Mouse (Mus musculus) heart, embryonic 16.5 days (tissue): ENCODE results near the gene Bmp5. TPM values are rescaled to one million over a fixed set of nuclear protein-coding genes. Genes with fewer than 3 reads are reported as not detected.

Source experiments
- ATAC-seq: fragments of 200-750 bp; cut with Nextera tagmentation; replicated peaks from 2 replicates; pipeline ENCODE4 v1.8.0; 2017; ENCODE audit warnings: moderate number of reproducible peaks; ENCODE audit not compliant: insufficient read depth, low FRiP score; ENCODE audit errors: extremely low read depth
- H3K27ac ChIP-seq: fragments of 300-500 bp; sonication (generic); 2 replicates; pipeline ENCODE4 v1.5.1; 2014; ENCODE audit warnings: mild to moderate bottlenecking, low read length, control low read depth, moderate library complexity
- H3K27me3 ChIP-seq: fragments of 300-500 bp; sonication (generic); 2 replicates; pipeline ENCODE4 v1.6.1; 2014; ENCODE audit warnings: low read length, mixed read lengths; ENCODE audit not compliant: control insufficient read depth, insufficient read depth
- H3K36me3 ChIP-seq: fragments of 300-500 bp; sonication (generic); 2 replicates; pipeline ENCODE4 v1.6.1; 2014; ENCODE audit not compliant: control insufficient read depth, insufficient read depth
- H3K4me1 ChIP-seq: fragments of 300-500 bp; sonication (generic); 2 replicates; pipeline ENCODE4 v1.6.1; 2014; ENCODE audit warnings: low read length, mixed read lengths; ENCODE audit not compliant: control insufficient read depth, insufficient read depth
- H3K4me2 ChIP-seq: fragments of 300-500 bp; sonication (generic); 2 replicates; pipeline ENCODE4 v1.6.1; 2014; ENCODE audit warnings: low read depth, mild to moderate bottlenecking, control low read depth, low read length
- H3K4me3 ChIP-seq: fragments of 300-500 bp; sonication (generic); 2 replicates; pipeline ENCODE4 v1.5.1; 2014; ENCODE audit warnings: mild to moderate bottlenecking, control low read depth, low read length
- H3K9ac ChIP-seq: fragments of 300-500 bp; sonication (generic); 2 replicates; pipeline ENCODE4 v1.6.1; 2014; ENCODE audit warnings: low read length, control low read depth
- H3K9me3 ChIP-seq: fragments of 300-500 bp; sonication (generic); replicated peaks from 2 replicates; pipeline ENCODE4 v1.6.1; 2016; ENCODE audit warnings: low read length; ENCODE audit not compliant: control insufficient read depth
- WGBS: fragments of 180-500 bp; shearing (Covaris S2); extraction: QIAGEN DNeasy Blood & Tissue Kit; methylation state at CpG from one replicate; pipeline ENCODE4 v1.1.7; 2014; 5-methylcytosine and 5-hydroxymethylcytosine counted together
- polyA plus RNA-seq: library from polyadenylated mRNA; unstranded; fragments of >200 nt; fragmentation: Nextera tagmentation; extraction: Ambion mirVana; gene quantifications from 2 replicates; pipeline ENCODE4 v1.2.1, GENCODE M21; 2015

Gene Bmp5
- polyA plus RNA-seq = 5.3 and 7.1 TPM in 2 replicates

GRCm38 (mm10) chr9:75775129-75775845 lies at the start of gene Bmp5:
TSS of gene Bmp5 (plus strand) at chr9:75775364.
- 20% methylated on average over 7 of the region's 7 CpGs for WGBS
- peak within 1 kb of the TSS; percentile 70 for H3K9ac ChIP-seq
- no peak for ATAC-seq
- H3K4me2 ChIP-seq = peak within 1 kb of the TSS; percentile 56
- no peaks in the 10 kb centered on the region for H3K9me3 ChIP-seq
- no peaks in the 10 kb centered on the region for H3K36me3 ChIP-seq
- no peaks in the 10 kb centered on the region for H3K27me3 ChIP-seq
- peak within 1 kb of the TSS; percentile 74 for H3K27ac ChIP-seq
- H3K4me3 ChIP-seq = peak within 1 kb of the TSS; percentile 53
- no peaks in the 10 kb centered on the region; the same call in 1 of the 2 replicates for H3K4me1 ChIP-seq

DNA sequence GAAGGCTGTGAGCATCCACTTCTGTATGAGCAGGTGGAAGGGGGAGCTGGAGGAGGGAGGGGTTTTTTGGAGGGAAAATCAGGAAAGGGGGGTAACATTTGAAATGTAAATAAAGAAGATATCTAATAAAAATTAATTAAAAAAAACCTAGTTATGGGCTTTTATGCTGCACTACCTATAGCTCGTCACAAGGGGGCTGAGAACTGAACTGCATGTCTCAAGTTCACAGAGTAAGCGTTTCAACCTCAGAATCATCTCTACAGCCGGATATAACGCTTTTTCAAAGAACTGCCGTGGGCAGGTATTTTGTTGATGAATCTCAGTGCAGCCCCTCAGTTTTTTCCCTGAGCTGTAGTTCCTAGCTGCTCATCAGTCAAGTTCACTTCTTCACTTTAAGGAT lies 15.1 kb upstream of the Bmp5 start:
- no peak for ATAC-seq
- H3K27me3 ChIP-seq = no peaks in the 10 kb centered on the region
- H3K4me3 ChIP-seq = no peak overlapping the region
- no peak overlapping the region for H3K4me2 ChIP-seq
- no peaks in the 10 kb centered on the region for H3K9me3 ChIP-seq
- WGBS = 23% methylated on average over 5 of the region's 5 CpGs
- H3K4me1 ChIP-seq = no peaks in the 10 kb centered on the region
- H3K36me3 ChIP-seq = no peaks in the 10 kb centered on the region
- H3K27ac ChIP-seq = no peak overlapping the region
- H3K9ac ChIP-seq = no peak overlapping the region

DNA sequence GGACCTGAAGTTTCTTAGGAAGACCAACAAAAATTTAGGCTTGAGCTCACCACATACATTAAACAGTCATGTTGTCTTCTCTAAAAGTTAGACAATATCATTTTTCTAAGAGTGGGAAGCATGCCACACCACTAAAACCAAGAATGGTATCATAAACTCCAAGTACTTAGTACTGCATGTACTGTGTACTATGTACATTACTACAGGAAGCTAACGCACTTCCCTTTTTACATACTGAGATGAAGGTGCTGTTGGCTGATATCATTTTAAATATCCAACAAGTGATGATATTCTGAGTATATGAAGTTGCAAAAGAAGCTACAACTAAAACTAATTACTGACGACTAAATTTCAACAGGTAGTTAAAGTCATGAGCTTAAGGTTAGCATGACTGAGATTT lies 13.6 kb upstream of the Bmp5 start:
- 81% methylated on average over 2 of the region's 2 CpGs for WGBS
- Histone ChIP-seq H3K4me2 (no peak overlapping the region), H3K4me1 (peaks cover 1% of the 10 kb centered on the region; the same call in 1 of the 2 replicates)

GRCm38 (mm10) chr9:75762487-75762886 lies 12.7 kb upstream of the Bmp5 start:
- ATAC-seq = no peak

More for the DNA sequence above, 13.6 kb upstream of the Bmp5 start:
- Histone ChIP-seq H3K4me3 (no peak overlapping the region), H3K9me3 (no peaks in the 10 kb centered on the region), H3K36me3 (no peaks in the 10 kb centered on the region), H3K27me3 (no peaks in the 10 kb centered on the region), H3K9ac (no peak overlapping the region), H3K27ac (no peak overlapping the region)
- ATAC-seq = no peak

DNA sequence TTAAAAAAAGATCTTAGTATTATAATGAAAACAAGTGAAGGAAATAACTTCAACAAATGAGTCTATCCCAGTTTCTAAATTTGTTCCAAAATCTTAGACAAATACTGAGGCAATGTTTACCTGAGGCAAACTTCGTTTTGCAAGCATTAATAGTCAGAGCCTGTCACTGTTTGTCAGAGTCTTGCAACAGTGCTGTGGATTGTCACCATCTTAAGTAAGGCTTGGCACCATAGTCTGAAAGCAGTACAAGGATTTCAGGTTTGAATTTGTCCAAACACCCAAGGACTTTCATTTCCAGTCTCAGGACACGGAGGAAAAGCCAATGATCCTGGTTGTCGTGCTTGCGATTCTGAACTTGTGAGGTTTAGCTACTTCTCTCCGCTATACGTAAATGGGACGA lies 10.4 kb upstream of the Bmp5 start:
- Histone ChIP-seq H3K36me3 (no peaks in the 10 kb centered on the region), H3K27ac (no peak overlapping the region), H3K27me3 (no peaks in the 10 kb centered on the region), H3K9me3 (no peaks in the 10 kb centered on the region), H3K4me2 (no peak overlapping the region), H3K4me1 (peaks cover 5% of the 10 kb centered on the region; the same call in 1 of the 2 replicates), H3K9ac (no peak overlapping the region), H3K4me3 (no peak overlapping the region)
- WGBS = 77% methylated on average over 7 of the region's 7 CpGs
- ATAC-seq = no peak

More at GRCm38 (mm10) chr9:75762487-75762886, 12.7 kb upstream of the Bmp5 start:
- H3K9me3 ChIP-seq = no peaks in the 10 kb centered on the region
- H3K36me3 ChIP-seq = no peaks in the 10 kb centered on the region
- WGBS = 24% methylated on average over 5 of the region's 5 CpGs
- no peak overlapping the region for H3K27ac ChIP-seq
- H3K4me1 ChIP-seq = peaks cover 2% of the 10 kb centered on the region; the same call in 1 of the 2 replicates
- no peak overlapping the region for H3K9ac ChIP-seq
- no peak overlapping the region for H3K4me2 ChIP-seq
- H3K4me3 ChIP-seq = no peak overlapping the region
- H3K27me3 ChIP-seq = no peaks in the 10 kb centered on the region

- Histone ChIP-seq H3K27me3 (no peaks in the 10 kb centered on the region), H3K4me3 (no peak overlapping the region), H3K36me3 (no peaks in the 10 kb centered on the region), H3K27ac (no peak overlapping the region), H3K4me1 (peaks cover 5% of the 10 kb centered on the region; the same call in 1 of the 2 replicates), H3K4me2 (no peak overlapping the region), H3K9ac (no peak overlapping the region), H3K9me3 (no peaks in the 10 kb centered on the region)
- peak; percentile 77 for ATAC-seq
- WGBS = 46% methylated on average over 5 of the region's 5 CpGs
Observed at GRCm38 (mm10) chr9:75766521-75766920, 8.6 kb upstream of the Bmp5 start.

DNA sequence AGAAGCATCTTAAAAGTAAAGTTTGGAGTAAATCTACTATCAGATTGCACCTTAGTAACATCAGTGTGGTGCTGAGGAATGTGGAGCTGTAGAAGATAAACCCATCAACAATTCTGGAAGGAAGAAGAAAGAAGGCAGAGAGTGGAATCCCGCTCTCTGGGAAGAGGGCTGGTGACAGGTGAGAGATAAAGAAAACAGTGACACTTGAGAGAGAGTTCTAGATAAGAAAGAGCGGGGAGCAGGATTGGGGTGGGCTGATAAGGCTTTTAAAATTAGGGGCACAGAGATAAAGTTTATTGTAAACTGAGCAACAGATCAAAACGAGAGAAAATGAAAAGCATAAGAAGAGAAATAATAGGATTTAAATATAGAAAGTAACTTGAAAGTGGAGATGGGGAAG lies 6.1 kb upstream of the Bmp5 start:
- Histone ChIP-seq H3K27ac (peak overlapping the region; percentile 37), H3K4me3 (no peak overlapping the region), H3K4me2 (peak overlapping the region; percentile 45), H3K4me1 (peaks cover 5% of the 10 kb centered on the region; the same call in 1 of the 2 replicates), H3K36me3 (no peaks in the 10 kb centered on the region), H3K9me3 (no peaks in the 10 kb centered on the region), H3K27me3 (no peaks in the 10 kb centered on the region), H3K9ac (no peak overlapping the region)
- ATAC-seq = no peak
- 20% methylated on average over 3 of the region's 3 CpGs for WGBS

DNA sequence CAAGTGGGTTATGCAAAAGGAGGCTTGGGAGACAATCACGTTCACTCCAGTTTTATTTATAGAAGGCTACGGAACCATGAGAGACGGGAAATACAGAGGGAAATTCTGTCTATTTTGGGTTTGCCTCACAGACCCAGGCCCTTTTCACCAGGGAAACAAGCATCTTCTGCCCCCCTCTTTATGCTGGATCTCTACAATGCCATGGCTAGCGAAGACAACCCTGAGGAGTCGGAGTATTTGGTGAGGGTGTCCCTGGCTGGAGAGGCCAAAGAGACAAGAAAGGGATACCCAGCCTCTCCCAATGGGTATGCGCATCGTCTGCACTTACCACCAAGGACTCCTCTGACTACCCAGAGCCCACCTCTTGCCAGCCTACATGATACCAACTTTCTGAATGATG lies 989 bp downstream of the Bmp5 start:
- no peak; the same call in 1 of the 2 replicates for ATAC-seq
- Histone ChIP-seq H3K9ac (peak overlapping the region; percentile 70), H3K4me3 (peak overlapping the region; percentile 53), H3K27ac (peak overlapping the region; percentile 67), H3K36me3 (no peaks in the 10 kb centered on the region), H3K4me1 (peaks cover 2% of the 10 kb centered on the region; the same call in 1 of the 2 replicates), H3K4me2 (peak overlapping the region; percentile 56), H3K27me3 (no peaks in the 10 kb centered on the region), H3K9me3 (no peaks in the 10 kb centered on the region)
- 19% methylated on average over 7 of the region's 7 CpGs for WGBS

DNA sequence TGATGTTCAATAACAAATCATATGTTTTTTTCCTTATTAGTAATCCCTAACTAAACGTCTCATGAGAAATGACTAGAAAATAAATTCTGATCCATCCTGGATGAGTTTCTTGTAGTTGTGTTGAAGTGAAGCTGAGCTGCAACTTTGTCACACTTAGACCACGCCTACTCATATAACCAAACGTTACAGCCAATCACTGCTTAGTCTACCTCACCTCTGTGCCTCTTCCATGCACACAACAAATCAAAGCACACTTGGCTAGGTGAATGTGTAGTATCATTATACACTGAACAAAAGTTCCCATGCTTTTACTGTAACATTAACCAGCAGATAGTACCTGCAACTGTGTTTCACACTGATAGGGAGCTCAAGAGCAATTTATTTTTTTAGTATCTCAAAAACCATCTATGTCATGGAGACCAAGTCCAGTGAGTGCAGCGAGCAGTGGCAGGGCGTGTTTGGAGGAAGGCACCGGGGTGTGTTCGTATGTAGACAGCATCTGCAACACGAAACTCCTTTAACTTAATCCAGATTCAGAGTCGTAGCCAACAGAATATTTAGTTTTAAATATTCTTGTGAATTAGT lies 3.7 kb downstream of the Bmp5 start:
- H3K4me3 ChIP-seq = peak overlapping the region; percentile 47
- peak overlapping the region; percentile 61 for H3K4me2 ChIP-seq
- WGBS = 35% methylated on average over 9 of the region's 9 CpGs
- ATAC-seq = peak; percentile 67
- no peaks in the 10 kb centered on the region for H3K9me3 ChIP-seq
- 0 out of 2 replicates have a peak overlapping the region, but pooled peaks have one; percentile 11 for H3K27ac ChIP-seq
- no peaks in the 10 kb centered on the region for H3K27me3 ChIP-seq
- H3K36me3 ChIP-seq = no peaks in the 10 kb centered on the region
- H3K4me1 ChIP-seq = peaks cover 5% of the 10 kb centered on the region
- no peak overlapping the region for H3K9ac ChIP-seq
